Mouse (Mus musculus) neural tube, embryonic 13.5 days (tissue): ENCODE measurements around the gene Exosc2. TPM values are rescaled to one million over a fixed set of nuclear protein-coding genes. Genes with fewer than 3 reads are reported as not detected.
A peak's percentile ranks its signal among the peaks of the same experiment; 100 is the strongest.

Source experiments
- ATAC-seq: fragments of 200-750 bp; cut with Nextera tagmentation; 2 replicates; pipeline ENCODE4 v1.8.0; 2017; ENCODE audit warnings: low read depth, mild to moderate bottlenecking, moderate TSS enrichment, moderate library complexity
- H3K27ac ChIP-seq: fragments of 300-500 bp; sonication (generic); replicated peaks from 2 replicates; pipeline ENCODE4 v1.5.1; 2015; ENCODE audit warnings: moderate library complexity, mild to moderate bottlenecking, inconsistent platforms
- H3K27me3 ChIP-seq: fragments of 300-500 bp; sonication (generic); 2 replicates; pipeline ENCODE4 v1.6.1; 2015; ENCODE audit warnings: mild to moderate bottlenecking, inconsistent platforms
- H3K36me3 ChIP-seq: fragments of 300-500 bp; sonication (generic); 2 replicates; pipeline ENCODE4 v1.6.1; 2015; ENCODE audit warnings: mild to moderate bottlenecking, inconsistent platforms
- H3K4me1 ChIP-seq: fragments of 300-500 bp; sonication (generic); replicated peaks from 2 replicates; pipeline ENCODE4 v1.6.1; 2015; ENCODE audit warnings: inconsistent platforms
- H3K4me2 ChIP-seq: fragments of 300-500 bp; sonication (generic); 2 replicates; pipeline ENCODE4 v1.6.1; 2015; ENCODE audit warnings: inconsistent platforms, mild to moderate bottlenecking, moderate library complexity
- H3K4me3 ChIP-seq: fragments of 300-500 bp; sonication (generic); 2 replicates; pipeline ENCODE4 v1.5.1; 2015; ENCODE audit warnings: mild to moderate bottlenecking, inconsistent platforms
- H3K9ac ChIP-seq: fragments of 300-500 bp; sonication (generic); 2 replicates; pipeline ENCODE4 v1.6.1; 2015; ENCODE audit warnings: moderate library complexity, mild to moderate bottlenecking, inconsistent platforms
- H3K9me3 ChIP-seq: fragments of 300-500 bp; sonication (generic); 2 replicates; pipeline ENCODE4 v1.6.1; 2016; ENCODE audit warnings: inconsistent platforms
- WGBS: fragments of 180-500 bp; shearing (Covaris S2); methylation state at CpG from one replicate; pipeline ENCODE4 v1.1.7; 2015; 5-methylcytosine and 5-hydroxymethylcytosine counted together
- polyA plus RNA-seq: library from polyadenylated mRNA; unstranded; fragments of >200 nt; fragmentation: Nextera tagmentation; extraction: Ambion mirVana; gene quantifications from 2 replicates; pipeline ENCODE4 v1.2.1, GENCODE M21; 2015

Exosc2 gene
- polyA plus RNA-seq, result 41.9 and 42.6 TPM in 2 replicates

DNA sequence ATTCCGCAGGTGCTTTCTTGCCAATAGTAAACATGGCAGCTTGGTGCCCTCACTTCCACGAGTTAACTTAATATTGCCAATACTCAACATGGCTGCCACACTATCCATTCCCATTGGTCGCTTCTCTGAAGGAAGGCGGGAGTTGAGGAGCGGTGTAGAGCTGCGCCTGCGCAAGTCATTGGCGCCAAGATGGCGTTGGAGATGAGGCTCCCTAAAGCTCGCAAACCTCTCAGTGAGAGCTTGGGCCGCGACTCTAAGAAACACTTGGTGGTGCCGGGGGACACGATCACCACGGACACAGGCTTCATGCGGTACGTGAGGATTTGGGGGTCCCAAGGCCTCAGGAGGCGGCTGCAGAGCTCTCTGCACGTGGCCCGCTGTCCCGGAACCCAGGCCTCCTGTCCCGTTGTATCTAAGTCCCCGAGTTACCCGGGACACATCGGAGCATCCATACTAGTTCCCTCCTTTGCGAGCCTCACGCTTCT, at the start of gene Exosc2:
Gene Exosc2 (plus strand): TSS at position 165 of the 485 bp plus-strand sequence.
- Histone ChIP-seq H3K36me3 (peaks cover 31% of the 10 kb centered on the region), H3K9ac (peak within 1 kb of the TSS; percentile 80), H3K27me3 (peaks cover 28% of the 10 kb centered on the region), H3K4me2 (peak within 1 kb of the TSS; percentile 83), H3K4me3 (peak within 1 kb of the TSS; percentile 70), H3K27ac (no peak within 1 kb of the TSS; the same call in 1 of the 2 replicates), H3K4me1 (peaks cover 26% of the 10 kb centered on the region), H3K9me3 (no peaks in the 10 kb centered on the region)
- peak; percentile 98 for ATAC-seq
- 1% methylated on average over 27 of the region's 27 CpGs for WGBS

- Histone ChIP-seq H3K9me3 (no peaks in the 10 kb centered on the region), H3K9ac (no peak overlapping the region), H3K27me3 (peaks cover 100% of the 10 kb centered on the region), H3K36me3 (no peaks in the 10 kb centered on the region), H3K27ac (no peak overlapping the region), H3K4me2 (no peak overlapping the region), H3K4me1 (peaks cover 33% of the 10 kb centered on the region), H3K4me3 (no peak overlapping the region)
- no peak for ATAC-seq
- 71% methylated on average over 3 of the region's 3 CpGs for WGBS
These were observed 37.0 kb upstream of the Exosc2 start for GRCm38 (mm10) chr2:31633531-31633930.

GRCm38 (mm10) chr2:31635281-31636137, 35.0 kb upstream of the Exosc2 start:
- Histone ChIP-seq H3K36me3 (no peaks in the 10 kb centered on the region), H3K4me1 (peaks cover 51% of the 10 kb centered on the region), H3K27me3 (peaks cover 100% of the 10 kb centered on the region), H3K9ac (peak overlapping the region; percentile 66), H3K27ac (peak overlapping the region; percentile 86), H3K9me3 (no peaks in the 10 kb centered on the region), H3K4me2 (peak overlapping the region; percentile 53), H3K4me3 (peak overlapping the region; percentile 42)
- WGBS, result under 1% methylated on average over 47 of the region's 52 CpGs
- no peak for ATAC-seq

DNA sequence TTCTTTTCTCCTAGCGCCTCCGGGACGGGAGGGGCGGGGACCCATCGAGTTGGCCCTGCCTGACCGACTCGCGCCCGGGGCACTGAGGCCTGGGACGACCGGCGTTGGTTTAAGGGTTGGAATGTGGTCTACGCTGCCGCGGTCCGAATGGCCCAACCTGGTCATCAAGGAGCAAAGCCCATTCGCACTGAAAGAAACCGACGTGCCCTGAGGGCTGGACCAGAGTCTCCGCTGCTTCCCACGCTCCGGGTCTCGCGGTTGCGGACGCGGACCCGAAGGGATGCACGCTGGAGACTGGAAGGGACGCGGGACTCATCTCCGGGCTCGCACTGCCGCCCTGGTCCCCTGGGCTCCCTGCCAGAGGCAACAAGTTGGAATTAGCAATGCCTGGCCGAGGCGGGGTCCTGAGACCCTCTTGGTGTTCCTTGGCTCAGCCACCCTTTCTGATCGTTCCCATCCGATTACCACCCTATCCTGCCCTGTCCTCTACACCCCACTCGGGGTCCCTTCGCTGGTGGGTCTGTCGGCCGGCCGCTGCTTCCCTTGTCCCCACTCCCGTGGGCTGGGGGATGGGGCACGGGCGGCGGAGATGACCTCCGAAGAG, 34.3 kb upstream of the Exosc2 start:
- Histone ChIP-seq H3K27ac (peak overlapping the region; percentile 86), H3K27me3 (peaks cover 99% of the 10 kb centered on the region), H3K36me3 (no peaks in the 10 kb centered on the region), H3K4me3 (peak overlapping the region; percentile 42), H3K4me2 (peak overlapping the region; percentile 53), H3K9ac (peak overlapping the region; percentile 66; the same call in 1 of the 2 replicates), H3K9me3 (no peaks in the 10 kb centered on the region), H3K4me1 (peaks cover 59% of the 10 kb centered on the region)
- ATAC-seq, result peak; percentile 20; the same call in 1 of the 2 replicates
- WGBS, result under 1% methylated on average over 48 of the region's 48 CpGs

GRCm38 (mm10) chr2:31636742-31637141, 33.8 kb upstream of the Exosc2 start:
- Histone ChIP-seq H3K9ac (peak overlapping the region; percentile 66), H3K27ac (peak overlapping the region; percentile 86)
- peak; percentile 67 for ATAC-seq

DNA sequence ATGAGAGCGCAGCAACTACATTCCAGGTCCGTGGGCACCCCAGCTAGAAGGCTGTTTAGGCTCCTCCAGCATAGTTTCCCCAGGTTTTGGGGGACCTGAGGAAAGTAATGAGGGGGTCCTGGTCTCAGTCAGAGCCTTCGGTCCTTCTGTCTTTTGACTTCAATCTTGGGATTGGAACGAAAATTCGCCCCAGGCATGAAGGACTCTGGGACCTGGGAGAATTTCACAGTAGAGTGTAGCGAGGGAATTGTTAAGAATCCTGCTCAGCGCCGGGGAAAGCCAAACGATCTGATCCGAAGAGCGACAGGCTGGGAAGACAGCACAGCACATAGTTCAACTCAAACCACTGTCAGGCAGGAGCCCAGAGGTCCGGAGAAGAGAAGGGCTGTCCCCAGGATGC, 33.2 kb upstream of the Exosc2 start:
- 2% methylated on average over 12 of the region's 12 CpGs for WGBS
- H3K4me3 ChIP-seq, result peak overlapping the region; percentile 42
- H3K4me2 ChIP-seq, result peak overlapping the region; percentile 53
- H3K4me1 ChIP-seq, result peaks cover 63% of the 10 kb centered on the region
- peaks cover 99% of the 10 kb centered on the region for H3K27me3 ChIP-seq
- H3K36me3 ChIP-seq, result no peaks in the 10 kb centered on the region
- no peaks in the 10 kb centered on the region for H3K9me3 ChIP-seq
- peak overlapping the region; percentile 66 for H3K9ac ChIP-seq
- peak overlapping the region; percentile 83 for H3K27ac ChIP-seq
- ATAC-seq, result no peak

More at GRCm38 (mm10) chr2:31636742-31637141, 33.8 kb upstream of the Exosc2 start:
- Histone ChIP-seq H3K4me2 (peak overlapping the region; percentile 53), H3K4me3 (peak overlapping the region; percentile 42), H3K27me3 (peaks cover 99% of the 10 kb centered on the region), H3K4me1 (peaks cover 59% of the 10 kb centered on the region), H3K9me3 (no peaks in the 10 kb centered on the region), H3K36me3 (no peaks in the 10 kb centered on the region)
- under 1% methylated on average over 35 of the region's 35 CpGs for WGBS

DNA sequence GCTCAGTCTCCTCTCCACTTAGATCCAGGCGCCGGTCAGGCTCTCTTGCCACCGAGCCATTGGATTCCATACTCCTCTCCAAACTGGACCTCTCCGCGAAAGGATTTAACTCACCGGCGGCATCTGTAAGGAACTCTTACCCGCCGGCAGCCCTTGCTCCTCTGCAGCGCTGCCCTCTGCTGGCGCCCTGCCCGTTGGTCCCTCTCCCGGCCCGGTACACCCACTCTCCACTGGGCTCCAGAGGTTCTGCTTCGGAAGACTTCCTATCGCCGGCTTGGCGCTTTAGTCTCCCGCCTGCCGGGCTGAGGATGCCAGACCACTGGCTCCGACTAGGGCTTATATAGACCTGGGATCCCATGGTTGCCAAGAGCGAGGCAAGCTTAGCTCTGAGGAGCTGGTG, 32.7 kb upstream of the Exosc2 start:
- no peak for ATAC-seq
- peak overlapping the region; percentile 83 for H3K27ac ChIP-seq
- H3K27me3 ChIP-seq, result peaks cover 99% of the 10 kb centered on the region
- H3K4me1 ChIP-seq, result peaks cover 63% of the 10 kb centered on the region
- H3K9me3 ChIP-seq, result no peaks in the 10 kb centered on the region
- no peaks in the 10 kb centered on the region for H3K36me3 ChIP-seq
- peak overlapping the region; percentile 66 for H3K9ac ChIP-seq
- WGBS, result 1% methylated on average over 22 of the region's 22 CpGs
- H3K4me2 ChIP-seq, result peak overlapping the region; percentile 53
- H3K4me3 ChIP-seq, result peak overlapping the region; percentile 42

GRCm38 (mm10) chr2:31638581-31639465, 31.7 kb upstream of the Exosc2 start:
- WGBS, result under 1% methylated on average over 33 of the region's 34 CpGs
- peak overlapping the region; percentile 53 for H3K4me2 ChIP-seq
- ATAC-seq, result peak; percentile 16

GRCm38 (mm10) chr2:31639466-31639760, 31.1 kb upstream of the Exosc2 start:
- Histone ChIP-seq H3K9me3 (no peaks in the 10 kb centered on the region), H3K4me2 (peak overlapping the region; percentile 53), H3K4me3 (peak overlapping the region; percentile 42), H3K27me3 (peaks cover 99% of the 10 kb centered on the region), H3K9ac (peak overlapping the region; percentile 66), H3K4me1 (peaks cover 63% of the 10 kb centered on the region), H3K27ac (peak overlapping the region; percentile 83; the same call in 1 of the 2 replicates), H3K36me3 (no peaks in the 10 kb centered on the region)
- peak; percentile 6; the same call in 1 of the 2 replicates for ATAC-seq
- WGBS, result 0% methylated on average over 12 of the region's 13 CpGs

More at GRCm38 (mm10) chr2:31638581-31639465, 31.7 kb upstream of the Exosc2 start:
- H3K4me1 ChIP-seq, result peaks cover 63% of the 10 kb centered on the region
- no peaks in the 10 kb centered on the region for H3K9me3 ChIP-seq
- H3K4me3 ChIP-seq, result peak overlapping the region; percentile 42
- H3K27me3 ChIP-seq, result peaks cover 99% of the 10 kb centered on the region
- H3K36me3 ChIP-seq, result no peaks in the 10 kb centered on the region
- peak overlapping the region; percentile 66 for H3K9ac ChIP-seq
- H3K27ac ChIP-seq, result peak overlapping the region; percentile 83

DNA sequence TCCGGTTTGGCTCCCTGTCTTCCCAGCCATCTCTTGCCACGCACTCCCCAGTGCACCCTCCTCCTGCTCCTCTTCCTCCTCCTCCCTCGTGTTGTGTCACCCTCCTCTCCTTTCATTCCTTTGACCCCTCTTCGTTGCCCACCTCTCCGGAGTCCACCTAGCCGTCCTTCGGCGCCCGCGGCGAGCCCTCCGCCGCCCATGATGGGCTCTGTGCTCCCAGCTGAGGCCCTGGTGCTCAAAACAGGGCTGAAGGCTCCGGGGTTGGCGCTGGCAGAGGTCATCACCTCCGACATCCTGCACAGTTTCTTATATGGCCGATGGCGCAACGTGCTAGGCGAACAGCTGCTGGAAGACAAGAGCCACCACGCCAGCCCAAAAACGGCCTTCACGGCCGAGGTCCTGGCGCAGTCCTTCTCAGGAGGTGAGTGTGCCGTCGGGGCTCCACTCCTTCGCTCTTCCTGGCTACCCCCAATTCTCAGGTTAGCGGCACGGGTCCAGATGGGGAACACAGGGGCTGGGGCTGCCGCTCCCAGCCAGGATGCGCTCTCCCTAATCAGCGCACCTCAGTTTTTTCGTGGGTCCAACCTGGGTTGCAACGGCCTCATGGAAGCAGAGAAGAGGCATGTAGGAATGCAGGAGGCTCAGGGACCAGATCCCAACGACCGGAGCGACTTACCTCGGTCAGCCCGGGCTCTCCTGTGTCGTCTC, 30.5 kb upstream of the Exosc2 start, which contains the start of gene Prdm12:
Gene Prdm12 (plus strand): TSS at position 137 of the 708 bp plus-strand sequence.
- H3K27ac ChIP-seq, result peak within 1 kb of the TSS; percentile 83
- peaks cover 63% of the 10 kb centered on the region for H3K4me1 ChIP-seq
- H3K9me3 ChIP-seq, result no peaks in the 10 kb centered on the region
- H3K4me2 ChIP-seq, result peak within 1 kb of the TSS; percentile 53
- H3K9ac ChIP-seq, result peak within 1 kb of the TSS; percentile 66
- ATAC-seq, result no peak
- WGBS, result under 1% methylated on average over 41 of the region's 41 CpGs
- no peaks in the 10 kb centered on the region for H3K36me3 ChIP-seq
- H3K27me3 ChIP-seq, result peaks cover 99% of the 10 kb centered on the region
- H3K4me3 ChIP-seq, result peak within 1 kb of the TSS; percentile 42
